Mouse (Mus musculus) frontal cortex, postnatal 14 days (tissue): ENCODE data around the gene Tpt1.

Experiments used
- DNase-seq, 2 experiments: peaks; one replicate each; pipeline ENCODE4 v3.0.0; 2022; ENCODE audit warnings: low spot score in 2 of 2

Tpt1 gene

DNA sequence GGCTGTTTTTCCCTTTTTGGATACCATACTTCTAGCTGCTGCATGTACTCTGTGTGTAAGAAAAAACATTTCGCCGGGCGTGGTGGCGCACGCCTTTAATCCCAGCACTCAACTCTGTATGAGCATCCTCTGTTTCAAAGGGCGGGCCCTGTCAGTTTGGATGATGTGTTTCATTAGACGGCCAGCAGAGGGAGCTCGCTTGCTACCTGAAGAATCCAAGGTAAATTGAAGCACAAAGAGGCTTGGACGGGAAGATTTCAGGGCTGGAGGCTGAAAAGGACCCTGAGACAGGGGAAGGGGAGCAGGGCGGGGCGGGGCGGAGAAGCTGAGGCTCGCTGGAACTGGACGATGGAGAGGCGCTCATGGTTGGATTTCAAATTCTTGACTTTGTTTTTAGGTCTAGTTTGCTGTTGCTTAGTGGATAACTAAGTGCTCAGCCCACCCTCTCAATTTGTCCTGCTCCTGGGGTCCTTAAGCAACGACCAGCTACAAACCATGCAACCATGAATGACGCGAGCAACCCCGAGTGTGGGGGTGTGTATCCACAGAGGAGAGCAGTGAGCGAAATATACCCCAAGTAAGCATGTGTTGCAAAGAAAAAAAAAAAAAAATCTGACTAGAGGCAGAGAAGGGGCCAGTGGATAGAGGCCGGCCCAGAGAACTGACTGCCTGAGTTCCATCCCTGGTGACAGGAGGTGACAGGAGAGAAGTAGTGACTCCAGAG, 31.6 kb downstream of the Tpt1 start:
- peak; percentile 79 to 82 for DNase-seq

DNA sequence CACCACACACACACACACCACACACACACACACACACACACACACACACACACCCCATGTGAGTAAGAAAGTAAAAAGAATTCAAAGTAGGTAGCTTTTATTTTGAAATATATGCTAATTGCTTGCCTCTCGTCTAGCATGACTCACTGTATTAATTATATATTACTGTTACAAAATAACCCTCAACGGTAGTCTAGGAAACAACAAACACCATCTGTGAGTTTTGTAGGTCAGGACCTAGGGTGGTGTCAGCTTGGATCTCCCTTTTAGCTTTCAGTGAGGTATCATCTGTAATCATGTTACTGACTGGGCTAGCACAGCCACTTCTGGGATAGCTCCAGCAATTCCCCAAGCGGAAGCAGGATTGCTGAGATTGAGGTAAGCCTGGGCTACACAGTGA, 32.4 kb downstream of the Tpt1 start:
- DNase-seq = no peak

GRCm38 (mm10) chr14:75878980-75879379, 34.1 kb downstream of the Tpt1 start:
- DNase-seq = no peak

DNA sequence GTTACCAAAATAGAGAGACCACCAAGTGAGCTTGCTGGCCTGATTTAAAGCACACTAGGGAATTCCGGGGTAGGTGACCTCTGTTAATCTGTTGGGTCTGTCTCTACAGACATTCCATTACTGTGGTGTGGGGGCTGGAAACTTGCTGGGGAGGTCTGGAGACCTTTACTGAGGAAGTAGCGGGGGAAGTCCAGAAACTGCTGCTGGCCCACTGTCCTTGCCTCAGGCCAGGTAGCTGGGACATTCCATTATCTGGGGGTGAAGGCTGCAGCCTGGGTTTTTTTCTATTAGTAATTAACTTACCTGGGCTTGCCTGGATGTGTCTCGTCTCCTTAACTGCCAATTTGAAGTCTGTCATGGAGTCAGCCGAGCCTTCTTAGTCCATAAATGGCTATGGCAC, 37.0 kb downstream of the Tpt1 start:
- no peak for DNase-seq

GRCm38 (mm10) chr14:75883330-75883729, 38.4 kb downstream of the Tpt1 start:
- no peak for DNase-seq

GRCm38 (mm10) chr14:75883873-75884272, 39.0 kb downstream of the Tpt1 start:
- DNase-seq = no peak

DNA sequence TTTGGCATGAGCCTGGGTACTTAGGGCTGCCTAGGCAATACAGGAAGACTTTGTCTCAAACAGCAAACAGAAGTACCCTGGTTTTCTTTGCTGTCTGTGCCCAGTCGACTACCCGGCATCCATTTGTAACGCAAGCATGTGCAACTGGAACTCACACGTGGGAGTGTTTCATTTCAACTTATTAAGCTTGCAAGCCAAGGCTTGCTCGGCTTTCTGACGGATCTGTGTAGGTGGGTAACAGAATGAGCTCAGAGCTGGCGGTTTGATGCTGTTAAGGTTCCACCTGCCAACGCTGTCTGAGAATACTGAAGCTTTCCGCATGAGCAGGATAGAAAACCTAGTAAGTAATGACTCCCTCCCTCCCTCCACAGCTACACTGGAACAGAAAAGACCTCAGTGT, 47.2 kb downstream of the Tpt1 start:
- DNase-seq = peak; percentile 61 to 81
